Mouse (Mus musculus) E14TG2a.4 (cell line): ENCODE data around the gene Gm17087.

Source experiments
- CTCF ChIP-seq: conservative IDR thresholded peaks from 2 replicates; pipeline ENCODE4 v1.5.1; 2014; ENCODE audit warnings: low read length
- NANOG ChIP-seq: IDR thresholded peaks from 2 replicates; pipeline ENCODE4 v1.6.1; 2014; ENCODE audit warnings: borderline replicate concordance, low read length, mixed read lengths

GRCm38 (mm10) chr17:8606695-8607094 lies 39.9 kb upstream of the Gm17087 start:
- TF ChIP-seq CTCF (no peak), NANOG (no peak)
